Mouse (Mus musculus): ENCODE data around the gene Scoc.

- TF ChIP-seq POLR2A (IDR thresholded peaks at IDR 0.05; ENCODE audit: insufficient read depth, low read depth, low read length) (no peak), CTCF (IDR thresholded peaks at IDR 0.05; ENCODE audit: insufficient read depth, low read depth, low read length) (no peak)
These were observed 8.2 kb downstream of the Scoc start for GRCm38 (mm10) chr8:83449960-83450359.

Measured in olfactory bulb, adult 2 months (tissue).